Mouse (Mus musculus) CH12.LX (cell line): ENCODE results near the gene Abo. TPM values are rescaled to one million over a fixed set of nuclear protein-coding genes. Genes with fewer than 3 reads are reported as not detected.

Experiments
- DNase-seq: peaks from one replicate; pipeline ENCODE4 v3.0.0-alpha.2; 2013; ENCODE audit errors: extremely low read depth
- H3K27ac ChIP-seq: 2 replicates; pipeline ENCODE4 v1.5.1; 2012; ENCODE audit warnings: low read depth, mild to moderate bottlenecking, control low read depth, moderate library complexity; ENCODE audit not compliant: insufficient read depth
- H3K27me3 ChIP-seq: replicated peaks from 2 replicates; pipeline ENCODE3; 2012; ENCODE audit warnings: inconsistent platforms
- H3K36me3 ChIP-seq, 2 experiments: replicated peaks in 1 of 2; 2 replicates each; pipeline versions ENCODE3 to v1.6.1; 2012; ENCODE audit warnings: inconsistent platforms in 1 of 2, low read length in 1 of 2, mild to moderate bottlenecking in 1 of 2, mixed read lengths in 1 of 2, moderate library complexity in 1 of 2; ENCODE audit not compliant: control insufficient read depth in 1 of 2, insufficient read depth in 1 of 2
- H3K4me1 ChIP-seq, 2 experiments: 2 replicates each; pipeline ENCODE4 v1.6.1; 2012; ENCODE audit warnings: inconsistent platforms in 1 of 2, moderate library complexity in 1 of 2; ENCODE audit not compliant: insufficient read depth in 2 of 2, control insufficient read depth in 1 of 2
- H3K4me2 ChIP-seq: 2 replicates; pipeline ENCODE4 v1.6.1; 2012; ENCODE audit warnings: low read depth, mild to moderate bottlenecking, control low read depth; ENCODE audit not compliant: poor library complexity, insufficient read depth, severe bottlenecking
- H3K4me3 ChIP-seq, 3 experiments: fragments of 150-350 bp in 1 of 3; sonication (generic) in 1 of 3; replicated peaks in 1 of 3; 2 replicates each; pipeline versions ENCODE3 to v1.5.1; 2011 to 2012; ENCODE audit warnings: low read depth in 2 of 3, low read length in 2 of 3, mild to moderate bottlenecking in 2 of 3, moderate library complexity in 2 of 3, control low read depth in 1 of 3, improper control_type of control experiment in 1 of 3, inconsistent platforms in 1 of 3, mixed read lengths in 1 of 3; ENCODE audit not compliant: poor library complexity in 1 of 3
- H3K79me2 ChIP-seq: replicated peaks from 2 replicates; pipeline ENCODE4 v1.6.1; 2012; ENCODE audit warnings: mild to moderate bottlenecking, moderate library complexity; ENCODE audit not compliant: control insufficient read depth, poor library complexity, insufficient read depth, severe bottlenecking; ENCODE audit errors: extremely low read depth
- H3K9ac ChIP-seq: 2 replicates; pipeline ENCODE4 v1.6.1; 2012; ENCODE audit warnings: low read depth, mild to moderate bottlenecking, control low read depth, moderate library complexity; ENCODE audit not compliant: insufficient read depth
- H3K9me3 ChIP-seq: replicated peaks from 2 replicates; pipeline ENCODE3; 2012; ENCODE audit warnings: low read length, inconsistent platforms, mixed read lengths
- CHD1 ChIP-seq: IDR thresholded peaks from 2 replicates; pipeline ENCODE4 v1.6.1; 2012; ENCODE audit warnings: low read depth, low read length, improper control_type of control experiment, inconsistent platforms
- CHD2 ChIP-seq: IDR thresholded peaks from 2 replicates; pipeline ENCODE4 v1.6.1; 2011; ENCODE audit warnings: low read length, improper control_type of control experiment
- E2F4 ChIP-seq: IDR thresholded peaks from 2 replicates; pipeline ENCODE4 v1.6.1; 2011; ENCODE audit warnings: low read depth, low read length, improper control_type of control experiment; ENCODE audit not compliant: insufficient replicate concordance
- ELF1 ChIP-seq: IDR thresholded peaks from 2 replicates; pipeline ENCODE4 v1.6.1; 2014; ENCODE audit warnings: low read depth, mild to moderate bottlenecking, inconsistent platforms, low read length, improper control_type of control experiment
- EP300 ChIP-seq: IDR thresholded peaks from 2 replicates; pipeline ENCODE4 v1.6.1; 2011; ENCODE audit warnings: low read length, improper control_type of control experiment
- ETS1 ChIP-seq: conservative IDR thresholded peaks from 2 replicates; pipeline ENCODE4 v1.6.1; 2012; ENCODE audit warnings: low read depth, mild to moderate bottlenecking, inconsistent platforms, low read length, improper control_type of control experiment, moderate library complexity
- GABPA ChIP-seq: IDR thresholded peaks from 2 replicates; pipeline ENCODE4 v1.6.1; 2012; ENCODE audit warnings: low read depth, low read length, improper control_type of control experiment, inconsistent platforms; ENCODE audit not compliant: insufficient replicate concordance
- HCFC1 ChIP-seq: IDR thresholded peaks from 2 replicates; pipeline ENCODE4 v1.6.1; 2012; ENCODE audit warnings: low read depth, mild to moderate bottlenecking, inconsistent platforms, low read length, improper control_type of control experiment
- JUN ChIP-seq: IDR thresholded peaks from 2 replicates; pipeline ENCODE4 v1.6.1; 2011; ENCODE audit warnings: low read depth, mild to moderate bottlenecking, low read length, improper control_type of control experiment, moderate library complexity; ENCODE audit not compliant: insufficient read depth
- JUND ChIP-seq: conservative IDR thresholded peaks from 2 replicates; pipeline ENCODE4 v1.6.1; 2011; ENCODE audit warnings: low read depth, low read length, improper control_type of control experiment
- KAT2A ChIP-seq: IDR thresholded peaks from 2 replicates; pipeline ENCODE4 v1.6.1; 2012; ENCODE audit warnings: low read length, improper control_type of control experiment, inconsistent platforms; ENCODE audit not compliant: insufficient replicate concordance
- MAFK ChIP-seq: IDR thresholded peaks from 2 replicates; pipeline ENCODE4 v1.6.1; 2011; ENCODE audit warnings: low read length, improper control_type of control experiment; ENCODE audit not compliant: insufficient replicate concordance
- MAX ChIP-seq: IDR thresholded peaks from 2 replicates; pipeline ENCODE4 v1.6.1; 2011; ENCODE audit warnings: low read length, improper control_type of control experiment
- MAZ ChIP-seq: IDR thresholded peaks from 2 replicates; pipeline ENCODE4 v1.6.1; 2012; ENCODE audit warnings: low read depth, mild to moderate bottlenecking, inconsistent platforms, low read length, improper control_type of control experiment, moderate library complexity
- MEF2A ChIP-seq: IDR thresholded peaks from 2 replicates; pipeline ENCODE4 v1.6.1; 2014; ENCODE audit warnings: low read depth, mild to moderate bottlenecking, inconsistent platforms, low read length, improper control_type of control experiment, borderline replicate concordance
- MXI1 ChIP-seq: IDR thresholded peaks from 2 replicates; pipeline ENCODE4 v1.6.1; 2011; ENCODE audit warnings: mild to moderate bottlenecking, low read depth, low read length, improper control_type of control experiment
- MYC ChIP-seq: IDR thresholded peaks from 2 replicates; pipeline ENCODE4 v1.6.1; 2011; ENCODE audit warnings: low read depth, mild to moderate bottlenecking, improper control_type of control experiment, low read length
- NELFE ChIP-seq: IDR thresholded peaks from 2 replicates; pipeline ENCODE4 v1.6.1; 2011; ENCODE audit warnings: low read depth, low read length, improper control_type of control experiment
- PAX5 ChIP-seq: IDR thresholded peaks from 2 replicates; pipeline ENCODE4 v1.6.1; 2012; ENCODE audit warnings: low read length, inconsistent platforms, mixed read lengths
- POLR2A ChIP-seq: IDR thresholded peaks from 2 replicates; pipeline ENCODE4 v1.6.1; 2011; ENCODE audit warnings: low read depth, mild to moderate bottlenecking, improper control_type of control experiment, low read length
- POLR2AphosphoS2 ChIP-seq: IDR thresholded peaks from 2 replicates; pipeline ENCODE4 v1.6.1; 2011; ENCODE audit warnings: low read depth, low read length, improper control_type of control experiment
- RAD21 ChIP-seq: IDR thresholded peaks from 2 replicates; pipeline ENCODE4 v1.6.1; 2011; ENCODE audit warnings: low read depth, mild to moderate bottlenecking, low read length, improper control_type of control experiment, moderate library complexity
- RCOR1 ChIP-seq: conservative IDR thresholded peaks from 2 replicates; pipeline ENCODE4 v1.6.1; 2012; ENCODE audit warnings: low read depth, mild to moderate bottlenecking, inconsistent platforms, low read length, improper control_type of control experiment
- SIN3A ChIP-seq: IDR thresholded peaks from 2 replicates; pipeline ENCODE4 v1.6.1; 2012; ENCODE audit warnings: low read length, improper control_type of control experiment, inconsistent platforms
- TCF12 ChIP-seq: IDR thresholded peaks from 2 replicates; pipeline ENCODE4 v1.6.1; 2014; ENCODE audit warnings: low read depth, mild to moderate bottlenecking, inconsistent platforms, low read length, improper control_type of control experiment
- UBTF ChIP-seq: IDR thresholded peaks from 2 replicates; pipeline ENCODE4 v1.6.1; 2012; ENCODE audit warnings: low read depth, mild to moderate bottlenecking, inconsistent platforms, low read length, improper control_type of control experiment, moderate library complexity
- USF1 ChIP-seq: IDR thresholded peaks from 2 replicates; pipeline ENCODE4 v1.6.1; 2014; ENCODE audit warnings: low read depth, mild to moderate bottlenecking, inconsistent platforms, low read length, improper control_type of control experiment
- USF2 ChIP-seq: conservative IDR thresholded peaks from 2 replicates; pipeline ENCODE4 v1.6.1; 2011; ENCODE audit warnings: low read depth, low read length, improper control_type of control experiment
- ZC3H11A ChIP-seq: IDR thresholded peaks from 2 replicates; pipeline ENCODE4 v1.6.1; 2012; ENCODE audit warnings: low read depth, mild to moderate bottlenecking, inconsistent platforms, low read length, improper control_type of control experiment
- ZMIZ1 ChIP-seq: IDR thresholded peaks from 2 replicates; pipeline ENCODE4 v1.6.1; 2012; ENCODE audit warnings: low read depth, mild to moderate bottlenecking, inconsistent platforms, low read length, improper control_type of control experiment
- ZNF384 ChIP-seq: IDR thresholded peaks from 2 replicates; pipeline ENCODE4 v1.6.1; 2012; ENCODE audit warnings: low read depth, low read length, improper control_type of control experiment, inconsistent platforms
- dilution Hi-C: fragments of 300-500 bp; cut with MboI; formaldehyde crosslinking; loops from 2 replicates; pipeline ENCODE4 v1.14.3; 2020; ENCODE audit warnings: low sequenced_read_pairs; ENCODE audit not compliant: extremely low pct_unique_long_range_greater_than_20kb, extremely low pct_ligation_motif_present
- in situ Hi-C: fragments of 300-500 bp; cut with MboI; formaldehyde crosslinking; loops from 3 replicates; pipeline ENCODE4 v1.14.3; 2019; ENCODE audit warnings: low sequenced_read_pairs, low pct_ligation_motif_present, low pct_unique_long_range_greater_than_20kb, mixed read lengths
- polyA plus RNA-seq: library from polyadenylated mRNA; unstranded; fragments of >175 nt; gene quantifications from 2 replicates; pipeline ENCODE4 v1.2.1, GENCODE M21; 2012; ENCODE audit warnings: low read depth; ENCODE audit not compliant: insufficient read length
- total RNA-seq, 2 experiments: library from RNA; depleted of rRNA; stranded (reverse); fragments of 300-350 nt in 1 of 2; fragments of >200 nt in 1 of 2; gene quantifications; 2 replicates each; pipeline ENCODE4 v1.2.3; 2012 to 2014

The Abo gene
- total and polyA plus RNA-seq, 3 experiments = not detected

DNA sequence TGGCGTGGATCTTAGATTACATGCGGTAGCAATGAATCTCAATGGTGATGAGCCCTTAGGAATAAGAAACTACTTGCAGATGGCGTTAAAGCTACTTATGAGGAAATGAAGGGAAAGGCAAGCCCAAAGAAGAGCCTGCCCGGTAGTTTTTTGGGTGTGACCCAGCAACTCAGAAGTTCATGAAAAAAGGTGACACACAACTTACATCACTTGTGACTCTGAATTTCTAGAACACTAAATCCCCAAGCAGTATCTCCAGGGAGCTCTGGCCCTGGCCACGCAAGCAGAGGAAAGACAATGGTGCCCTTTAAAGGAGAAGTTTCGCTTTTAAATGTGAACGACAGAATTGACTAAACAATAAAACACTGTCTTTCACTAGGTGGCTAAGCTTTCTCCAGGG lies 38.5 kb upstream of the Abo start:
- Histone ChIP-seq H3K36me3 (peaks cover 45 to 79% of the 10 kb centered on the region in 2 experiments), H3K79me2 (peaks cover 41% of the 10 kb centered on the region), H3K4me3 (peak overlapping the region; percentile 76 to 78 (median 76)), H3K9me3 (no peaks in the 10 kb centered on the region), H3K27ac (peak overlapping the region; percentile 88), H3K4me2 (peak overlapping the region; percentile 71), H3K27me3 (no peaks in the 10 kb centered on the region), H3K9ac (peak overlapping the region; percentile 90), H3K4me1 (peaks cover 16 to 59% of the 10 kb centered on the region in 2 experiments)
- DNase-seq = no peak
- dilution Hi-C loops (no loop called here), in situ Hi-C loops (no loop called here)
- TF ChIP-seq POLR2AphosphoS2 = peak; percentile 44; the same call in 1 of the 2 replicates
- TF ChIP-seq ZNF384 = no peak

GRCm38 (mm10) chr2:26902467-26903220 lies 37.9 kb upstream of the Abo start, which contains the start of gene Surf6:
Gene Surf6 (minus strand): TSS chr2:26902879.
- H3K4me1 ChIP-seq = peaks cover 9 to 52% of the 10 kb centered on the region in 2 experiments
- peak within 1 kb of the TSS; percentile 95 for H3K9ac ChIP-seq
- DNase-seq = peak; percentile 98
- dilution Hi-C loops = no loop called here
- peak within 1 kb of the TSS; percentile 88 for H3K27ac ChIP-seq
- no peaks in the 10 kb centered on the region for H3K9me3 ChIP-seq
- peaks cover 45 to 79% of the 10 kb centered on the region in 2 experiments for H3K36me3 ChIP-seq
- peaks cover 35% of the 10 kb centered on the region for H3K79me2 ChIP-seq
- in situ Hi-C loops = no loop called here
- peak within 1 kb of the TSS; percentile 76 to 97 (median 76) for H3K4me3 ChIP-seq
- peak within 1 kb of the TSS; percentile 71 for H3K4me2 ChIP-seq
- H3K27me3 ChIP-seq = no peaks in the 10 kb centered on the region
- TF ChIP-seq E2F4 (0 out of 2 replicates have a peak, but pooled peaks have one; percentile 41), ELF1 (peak; percentile 98), CHD2 (no peak), UBTF (0 out of 2 replicates have a peak, but pooled peaks have one; percentile 62), KAT2A (peak; percentile 83), JUN (no peak), MEF2A (peak; percentile 86), PAX5 (no peak), USF1 (peak; percentile 8; the same call in 1 of the 2 replicates), CHD1 (no peak), USF2 (no peak), SIN3A (peak; percentile 99), ETS1 (peak; percentile 63), HCFC1 (peak; percentile 91), ZNF384 (no peak), RAD21 (no peak), MAFK (no peak), ZMIZ1 (peak; percentile 71), NELFE (peak; percentile 93), POLR2AphosphoS2 (peak; percentile 85), MAZ (peak; percentile 83), TCF12 (peak; percentile 87), EP300 (no peak), POLR2A (peak; percentile 95), ZC3H11A (no peak), GABPA (no peak; the same call in 1 of the 2 replicates), MXI1 (peak; percentile 92), MAX (peak; percentile 81), RCOR1 (no peak), MYC (peak; percentile 94), JUND (no peak)
